Mouse (Mus musculus) liver, postnatal 0 days (tissue): ENCODE measurements around the gene Clip4. TPM values are rescaled to one million over a fixed set of nuclear protein-coding genes. Genes with fewer than 3 reads are reported as not detected.

Source experiments
- ATAC-seq: fragments of 200-750 bp; cut with Nextera tagmentation; 2 replicates; pipeline ENCODE4 v1.8.0; 2017; ENCODE audit warnings: mild to moderate bottlenecking, moderate library complexity
- DNase-seq: peaks from one replicate; pipeline ENCODE4 v3.0.0-alpha.2; 2016
- H3K27ac ChIP-seq: fragments of 300-500 bp; sonication (generic); 2 replicates; pipeline ENCODE4 v1.5.1; 2014; ENCODE audit warnings: antibody characterized with exemption, moderate library complexity, mild to moderate bottlenecking, low read depth
- H3K27me3 ChIP-seq: fragments of 300-500 bp; sonication (generic); 2 replicates; pipeline ENCODE4 v1.6.1; 2014; ENCODE audit warnings: low read length, control low read depth, mixed read lengths; ENCODE audit not compliant: insufficient read depth
- H3K36me3 ChIP-seq: fragments of 300-500 bp; sonication (generic); replicated peaks from 2 replicates; pipeline ENCODE4 v1.6.1; 2014; ENCODE audit warnings: mild to moderate bottlenecking, control low read depth, low read length, moderate library complexity, mixed read lengths; ENCODE audit not compliant: insufficient read depth
- H3K4me1 ChIP-seq: fragments of 300-500 bp; sonication (generic); 2 replicates; pipeline ENCODE4 v1.6.1; 2014; ENCODE audit warnings: antibody characterized with exemption, mild to moderate bottlenecking, control low read depth; ENCODE audit not compliant: insufficient read depth
- H3K4me2 ChIP-seq: fragments of 300-500 bp; sonication (generic); 2 replicates; pipeline ENCODE4 v1.6.1; 2014; ENCODE audit warnings: low read depth, mild to moderate bottlenecking, low read length, moderate library complexity, mixed read lengths
- H3K4me3 ChIP-seq: fragments of 300-500 bp; sonication (generic); 2 replicates; pipeline ENCODE4 v1.5.1; 2014; ENCODE audit warnings: low read depth, low read length
- H3K9ac ChIP-seq: fragments of 300-500 bp; sonication (generic); replicated peaks from 2 replicates; pipeline ENCODE4 v1.6.1; 2014; ENCODE audit warnings: mild to moderate bottlenecking, moderate library complexity
- H3K9me3 ChIP-seq: fragments of 300-500 bp; sonication (generic); 2 replicates; pipeline ENCODE4 v1.6.1; 2016; ENCODE audit warnings: mild to moderate bottlenecking, control low read depth, low read length, mixed read lengths
- CTCF ChIP-seq: sonication (generic); IDR thresholded peaks from 2 replicates; pipeline ENCODE4 v1.5.1; 2016; ENCODE audit warnings: antibody characterized with exemption, low read depth
- EP300 ChIP-seq: IDR thresholded peaks from 2 replicates; pipeline ENCODE4 v1.6.1; 2016; ENCODE audit warnings: antibody characterized with exemption, low read depth, mild to moderate bottlenecking
- WGBS: fragments of 180-500 bp; shearing (Covaris S2); extraction: QIAGEN DNeasy Blood & Tissue Kit; methylation state at CpG from one replicate; pipeline ENCODE4 v1.1.7; 2014; ENCODE audit not compliant: insufficient replicate concordance; 5-methylcytosine and 5-hydroxymethylcytosine counted together
- polyA plus RNA-seq: library from polyadenylated mRNA; unstranded; fragments of >200 nt; fragmentation: Nextera tagmentation; extraction: Ambion mirVana; gene quantifications from 2 replicates; pipeline ENCODE4 v1.2.1, GENCODE M21; 2015

The Clip4 gene
- polyA plus RNA-seq, 1 experiment from 2014 or later: 0.49 TPM

GRCm38 (mm10) chr17:71871981-71872380, 103.7 kb downstream of the Clip4 start:
- 77% methylated on average over 7 of the region's 7 CpGs for WGBS
- Histone ChIP-seq H3K9ac (no peak overlapping the region), H3K27me3 (peaks cover 18% of the 10 kb centered on the region), H3K36me3 (no peaks in the 10 kb centered on the region), H3K4me1 (peaks cover 5% of the 10 kb centered on the region), H3K4me3 (no peak overlapping the region), H3K9me3 (no peaks in the 10 kb centered on the region), H3K27ac (no peak overlapping the region), H3K4me2 (no peak overlapping the region)
- TF ChIP-seq CTCF (no peak), EP300 (no peak)
- ATAC-seq: no peak
- DNase-seq: no peak

GRCm38 (mm10) chr17:71872976-71873375, 104.7 kb downstream of the Clip4 start:
- Histone ChIP-seq H3K27ac (no peak overlapping the region), H3K4me2 (no peak overlapping the region), H3K36me3 (no peaks in the 10 kb centered on the region), H3K4me3 (no peak overlapping the region), H3K9ac (no peak overlapping the region), H3K27me3 (peaks cover 18% of the 10 kb centered on the region), H3K4me1 (peaks cover 5% of the 10 kb centered on the region), H3K9me3 (no peaks in the 10 kb centered on the region)
- 56% methylated on average over 5 of the region's 5 CpGs for WGBS
- ATAC-seq (no peak), DNase-seq (peak; percentile 52)
- TF ChIP-seq EP300 (no peak), CTCF (peak; percentile 75)

- Histone ChIP-seq H3K9ac (no peak overlapping the region), H3K4me3 (no peak overlapping the region), H3K9me3 (no peaks in the 10 kb centered on the region), H3K4me2 (no peak overlapping the region), H3K4me1 (peaks cover 5% of the 10 kb centered on the region), H3K27me3 (peaks cover 15% of the 10 kb centered on the region), H3K36me3 (no peaks in the 10 kb centered on the region), H3K27ac (no peak overlapping the region)
- TF ChIP-seq CTCF (peak; percentile 84), EP300 (no peak)
- no peak for ATAC-seq
- WGBS: 26% methylated on average over 6 of the region's 6 CpGs
- peak; percentile 76 for DNase-seq
Measured at GRCm38 (mm10) chr17:71874077-71874476, 105.8 kb downstream of the Clip4 start.

GRCm38 (mm10) chr17:71874795-71875194, 106.5 kb downstream of the Clip4 start:
- ATAC-seq (no peak), DNase-seq (no peak)
- Histone ChIP-seq H3K9me3 (no peaks in the 10 kb centered on the region), H3K4me3 (no peak overlapping the region), H3K36me3 (no peaks in the 10 kb centered on the region), H3K4me1 (peaks cover under 1% of the 10 kb centered on the region), H3K4me2 (no peak overlapping the region), H3K27ac (no peak overlapping the region), H3K9ac (no peak overlapping the region), H3K27me3 (peaks cover 8% of the 10 kb centered on the region)
- 76% methylated on average over 9 of the region's 9 CpGs for WGBS
- TF ChIP-seq EP300 (no peak), CTCF (no peak)

GRCm38 (mm10) chr17:71875492-71875891, 107.2 kb downstream of the Clip4 start:
- Histone ChIP-seq H3K4me3 (no peak overlapping the region), H3K9me3 (no peaks in the 10 kb centered on the region), H3K36me3 (no peaks in the 10 kb centered on the region), H3K27ac (no peak overlapping the region), H3K27me3 (peaks cover 1% of the 10 kb centered on the region; the same call in 1 of the 2 replicates), H3K4me2 (no peak overlapping the region), H3K4me1 (no peaks in the 10 kb centered on the region), H3K9ac (no peak overlapping the region)
- ATAC-seq (no peak), DNase-seq (no peak)
- 79% methylated on average over 7 of the region's 7 CpGs for WGBS
- no peak for TF ChIP-seq EP300

GRCm38 (mm10) chr17:71881369-71881768, 113.1 kb downstream of the Clip4 start:
- Histone ChIP-seq H3K27ac (no peak overlapping the region), H3K4me1 (no peaks in the 10 kb centered on the region), H3K4me2 (no peak overlapping the region), H3K9ac (no peak overlapping the region), H3K36me3 (no peaks in the 10 kb centered on the region), H3K27me3 (no peaks in the 10 kb centered on the region), H3K9me3 (no peaks in the 10 kb centered on the region), H3K4me3 (no peak overlapping the region)
- DNase-seq: no peak
- 80% methylated on average over 6 of the region's 6 CpGs for WGBS
- TF ChIP-seq CTCF (no peak), EP300 (no peak)
- ATAC-seq: no peak

GRCm38 (mm10) chr17:71909107-71909506, 140.8 kb downstream of the Clip4 start:
- TF ChIP-seq EP300 (no peak), CTCF (peak; percentile 55)
- H3K27ac ChIP-seq: no peak overlapping the region
- ATAC-seq (no peak), DNase-seq (no peak)
- no peaks in the 10 kb centered on the region for H3K9me3 ChIP-seq
- H3K27me3 ChIP-seq: no peaks in the 10 kb centered on the region
- no peak overlapping the region for H3K9ac ChIP-seq
- no peak overlapping the region for H3K4me2 ChIP-seq
- no peaks in the 10 kb centered on the region for H3K36me3 ChIP-seq
- no peak overlapping the region for H3K4me3 ChIP-seq
- H3K4me1 ChIP-seq: no peaks in the 10 kb centered on the region
- 26% methylated on average over 3 of the region's 3 CpGs for WGBS
